Mouse (Mus musculus) gonadal fat pad, adult 2 months (tissue): ENCODE data around the gene Taar7f. TPM values are rescaled to one million over a fixed set of nuclear protein-coding genes. Genes with fewer than 3 reads are reported as not detected.

Experiments
- polyA plus RNA-seq: library from polyadenylated mRNA; depleted of rRNA; stranded (reverse); fragments of >200 nt; gene quantifications from 2 replicates; pipeline ENCODE4 v1.2.3, GENCODE M21; 2012; rRNA removed

The Taar7f gene
- polyA plus RNA-seq, 1 experiment = not detected

Other genes with a start within 250 kb of the Taar7f start
- 8.1 and 9.3 TPM in 2 replicates for gene Vnn3, start 198.0 kb upstream of the Taar7f start, polyA plus RNA-seq
- 2.3 and 2.8 TPM in 2 replicates for gene Vnn1, start 154.8 kb upstream of the Taar7f start, polyA plus RNA-seq
- not detected in 2 replicates for gene Taar1, start 129.2 kb upstream of the Taar7f start, polyA plus RNA-seq
- gene Taar2, start 110.9 kb upstream of the Taar7f start, polyA plus RNA-seq = not detected in 2 replicates
- not detected in 2 replicates for gene Taar3, start 100.0 kb upstream of the Taar7f start, polyA plus RNA-seq
- 0.14 TPM in 1 of 2 replicates, not detected in the other for gene Taar4, start 89.0 kb upstream of the Taar7f start, polyA plus RNA-seq
- not detected in 2 replicates for gene Taar5, start 78.8 kb upstream of the Taar7f start, polyA plus RNA-seq
- gene Taar6, start 63.9 kb upstream of the Taar7f start, polyA plus RNA-seq = not detected in 2 replicates
- not detected in 2 replicates for gene Taar7a, start 56.0 kb upstream of the Taar7f start, polyA plus RNA-seq
- gene Taar7b, start 49.6 kb upstream of the Taar7f start, polyA plus RNA-seq = not detected in 2 replicates
- 0.11 TPM in 1 of 2 replicates, not detected in the other for gene Taar7d, start 22.3 kb upstream of the Taar7f start, polyA plus RNA-seq
- gene Taar7e, start 11.9 kb upstream of the Taar7f start, polyA plus RNA-seq = not detected in 2 replicates
- gene Taar8a, start 27.0 kb downstream of the Taar7f start, polyA plus RNA-seq = not detected in 2 replicates
- not detected in 2 replicates for gene Taar8b, start 42.8 kb downstream of the Taar7f start, polyA plus RNA-seq
- gene Taar8c, start 52.4 kb downstream of the Taar7f start, polyA plus RNA-seq = not detected in 2 replicates
- gene Taar9, start 60.0 kb downstream of the Taar7f start, polyA plus RNA-seq = not detected in 2 replicates
- 109 and 115 TPM in 2 replicates for gene Stx7, start 99.8 kb downstream of the Taar7f start, polyA plus RNA-seq
- gene Moxd1, start 174.0 kb downstream of the Taar7f start, polyA plus RNA-seq = 3.9 and 4.3 TPM in 2 replicates